Mouse (Mus musculus) heart, adult 2 months (tissue): ENCODE measurements at regions not wholly inside any gene's neighbourhood (a gene's known extent, or its start where the extent isn't known, plus 50 kb on each side); places are given as distances from the start of the nearest gene placed in this dataset.

Source experiments
- CTCF ChIP-seq: fragments of 200-600 bp; IDR thresholded peaks from 2 replicates; pipeline ENCODE4 v1.8.1; 2022; ENCODE audit warnings: antibody characterized with exemption, mild to moderate bottlenecking, moderate library complexity
- POLR2A ChIP-seq: fragments of 200-500 bp; IDR thresholded peaks from 2 replicates; pipeline ENCODE4 v1.6.1; 2011; ENCODE audit warnings: mild to moderate bottlenecking, low read depth, low read length, control low read depth; ENCODE audit not compliant: insufficient read depth

DNA sequence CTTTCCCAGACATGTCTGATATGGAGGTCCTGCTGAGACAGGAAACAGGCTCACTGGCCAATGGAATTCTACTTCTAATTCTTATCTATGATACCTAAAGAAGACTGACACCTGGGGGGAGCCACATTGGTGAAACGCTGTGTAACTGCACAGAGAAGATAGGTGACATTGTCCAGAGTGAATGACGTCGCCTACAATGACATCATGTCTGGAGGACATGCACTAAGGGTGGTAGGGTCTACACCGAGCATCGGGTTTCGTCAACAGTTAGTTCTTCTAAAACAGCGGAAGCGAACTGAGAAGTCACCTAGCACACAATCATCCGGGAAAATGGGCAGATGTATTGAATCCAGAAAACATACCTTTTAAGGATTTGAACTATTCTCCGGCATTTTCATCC lies 402.7 kb upstream of the Map3k7 start:
- TF ChIP-seq CTCF, result no peak
- no peak for TF ChIP-seq POLR2A
